Comparison of ENCODE assay signal across 27 mouse cellular contexts in genomic region chr7:122528646-122529045, GRCm38 (mm10).
"Had no signal": no experiment of that assay in that cellular context is flagged by ENCODE, and none has a peak within 500 bp of the region (broad histone marks: within the 10 kb centered on the region; RNA-seq: fewer than 3 reads in every experiment).

No protein-coding gene starts in this region.

- H3K4me3 ChIP-seq: embryonic facial prominence, embryonic 10.5 days; embryonic facial prominence, embryonic 12.5 days; embryonic facial prominence, embryonic 13.5 days; embryonic facial prominence, embryonic 15.5 days; erythroblast, embryonic 14.5 days; forebrain, embryonic 10.5 days; forebrain, embryonic 12.5 days; forebrain, embryonic 13.5 days; forebrain, embryonic 15.5 days; gastrocnemius, adult 2 months; heart, adult 2 months had no signal

- H3K4me1 ChIP-seq: embryonic facial prominence, embryonic 10.5 days; embryonic facial prominence, embryonic 12.5 days; embryonic facial prominence, embryonic 13.5 days; embryonic facial prominence, embryonic 15.5 days; forebrain, embryonic 15.5 days had no signal

- H3K9me3 ChIP-seq: embryonic facial prominence, embryonic 10.5 days; embryonic facial prominence, embryonic 12.5 days; embryonic facial prominence, embryonic 13.5 days; embryonic facial prominence, embryonic 15.5 days; forebrain, embryonic 10.5 days; forebrain, embryonic 12.5 days; forebrain, embryonic 13.5 days; forebrain, embryonic 15.5 days had no signal

- DNase-seq: cerebellum, adult 2 months; cerebellum, adult 8-10 months; cerebellum, adult 9-10 months; cerebellum, adult 9-11 months; cerebellum, postnatal 10 days; cerebellum, postnatal 14 days; cerebellum, postnatal 25 days; cerebellum, postnatal 36 days; embryo, embryonic 11 days; forebrain, postnatal 0 days; gastrocnemius, adult 2 months; gastrocnemius, postnatal 10 days; gastrocnemius, postnatal 14 days; gastrocnemius, postnatal 25 days; gastrocnemius, postnatal 36 days; heart, adult 2 months had no signal

- H3K27ac ChIP-seq: embryonic facial prominence, embryonic 10.5 days; embryonic facial prominence, embryonic 12.5 days; embryonic facial prominence, embryonic 13.5 days; embryonic facial prominence, embryonic 15.5 days; forebrain, embryonic 10.5 days; forebrain, embryonic 12.5 days; forebrain, embryonic 13.5 days; forebrain, embryonic 15.5 days; gastrocnemius, adult 2 months; heart, adult 2 months had no signal

- H3K36me3 ChIP-seq: embryonic facial prominence, embryonic 10.5 days; embryonic facial prominence, embryonic 12.5 days; embryonic facial prominence, embryonic 13.5 days; embryonic facial prominence, embryonic 15.5 days; forebrain, embryonic 10.5 days; forebrain, embryonic 12.5 days; forebrain, embryonic 15.5 days had no signal

- H3K9ac ChIP-seq: embryonic facial prominence, embryonic 12.5 days; embryonic facial prominence, embryonic 13.5 days; embryonic facial prominence, embryonic 15.5 days; forebrain, embryonic 12.5 days; forebrain, embryonic 13.5 days; forebrain, embryonic 15.5 days; forebrain, postnatal 0 days had no signal

- H3K4me2 ChIP-seq: embryonic facial prominence, embryonic 12.5 days; embryonic facial prominence, embryonic 13.5 days; embryonic facial prominence, embryonic 15.5 days; forebrain, embryonic 12.5 days; forebrain, embryonic 13.5 days; forebrain, embryonic 15.5 days had no signal

- ATAC-seq: forebrain, embryonic 13.5 days; forebrain, embryonic 14.5 days; forebrain, embryonic 15.5 days; forebrain, embryonic 16.5 days; forebrain, postnatal 0 days had no signal

- H3K27me3 ChIP-seq: embryonic facial prominence, embryonic 12.5 days; embryonic facial prominence, embryonic 13.5 days; embryonic facial prominence, embryonic 15.5 days; forebrain, embryonic 12.5 days; forebrain, embryonic 13.5 days; forebrain, embryonic 15.5 days had no signal
